Mouse (Mus musculus) thymus, postnatal 0 days (tissue): Measurements from ENCODE around the gene Tas2r144. TPM values are rescaled to one million over a fixed set of nuclear protein-coding genes. Genes with fewer than 3 reads are reported as not detected.

Experiments
- DNase-seq: peaks from one replicate; pipeline ENCODE4 v3.0.0-alpha.2; 2015; ENCODE audit warnings: low spot score
- polyA plus RNA-seq: library from polyadenylated mRNA; unstranded; fragments of >200 nt; fragmentation: Nextera tagmentation; extraction: Ambion mirVana; gene quantifications from 2 replicates; pipeline ENCODE4 v1.2.1, GENCODE M21; 2015

Tas2r144 gene
- polyA plus RNA-seq, 1 experiment from 2014 or later = not detected

DNA sequence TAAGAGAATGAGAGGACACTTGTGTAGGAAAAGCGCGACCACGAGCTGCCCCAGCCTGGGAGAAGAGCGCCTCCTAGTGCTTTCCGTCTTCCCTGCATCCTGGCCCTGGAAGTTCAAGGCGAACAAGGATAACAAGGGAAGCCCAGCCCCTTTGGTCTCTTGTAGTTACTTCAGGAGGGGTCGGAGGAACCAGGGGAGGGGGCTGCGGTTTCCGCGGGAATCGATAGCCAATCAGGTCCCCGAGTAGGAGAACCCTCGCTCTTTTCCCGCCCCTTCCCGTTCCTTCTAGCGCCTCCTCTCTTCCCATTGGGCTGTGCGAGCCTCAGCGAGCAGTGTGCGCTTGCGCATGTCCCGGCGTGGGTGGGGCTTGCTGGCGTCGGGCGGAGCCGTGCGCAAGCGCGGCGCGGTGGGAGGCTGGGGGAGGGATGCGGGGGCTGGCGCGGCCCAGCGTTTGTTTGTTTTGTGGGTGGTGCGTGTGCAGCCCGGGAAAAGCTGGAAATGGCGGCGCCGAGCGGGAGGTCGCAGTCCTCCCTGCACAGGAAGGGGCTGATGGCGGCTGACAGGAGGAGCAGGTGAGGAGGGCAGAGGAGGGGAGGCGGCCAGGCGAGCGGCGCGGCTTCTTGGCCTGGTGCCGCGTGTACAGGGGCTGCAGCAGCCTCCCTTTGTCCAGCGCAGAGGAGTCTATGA lies 49.6 kb downstream of the Tas2r144 start, which contains the start of gene Casp2:
Gene Casp2 (plus strand): TSS at position 360 of the 687 bp plus-strand sequence.
- peak; percentile 98 for DNase-seq

Other genes starting within 250 kb of the Tas2r144 start
- not detected in 2 replicates for gene Sval3, start 247.2 kb upstream of the Tas2r144 start, polyA plus RNA-seq
- gene Sva, start 176.9 kb upstream of the Tas2r144 start, polyA plus RNA-seq = not detected in 2 replicates
- not detected in 2 replicates for gene Tas2r139, start 74.4 kb upstream of the Tas2r144 start, polyA plus RNA-seq
- 7.5 and 10.0 TPM in 2 replicates for gene Gstk1, start 30.6 kb downstream of the Tas2r144 start, polyA plus RNA-seq
- 0.43 and 0.54 TPM in 2 replicates for gene Tmem139, start 46.6 kb downstream of the Tas2r144 start, polyA plus RNA-seq
- gene Casp2, start 49.7 kb downstream of the Tas2r144 start, polyA plus RNA-seq = 72.7 and 74.5 TPM in 2 replicates
- gene Clcn1, start 71.4 kb downstream of the Tas2r144 start, polyA plus RNA-seq = 0.10 and 0.26 TPM in 2 replicates
- 0.07 TPM in 1 of 2 replicates, not detected in the other for gene Fam131b, start 109.3 kb downstream of the Tas2r144 start, polyA plus RNA-seq
- 60.7 and 64.4 TPM in 2 replicates for gene Zyx, start 134.3 kb downstream of the Tas2r144 start, polyA plus RNA-seq
- 4.0 and 4.3 TPM in 2 replicates for gene Epha1, start 157.9 kb downstream of the Tas2r144 start, polyA plus RNA-seq
- gene Tas2r143, start 184.9 kb downstream of the Tas2r144 start, polyA plus RNA-seq = not detected in 2 replicates
- not detected in 2 replicates for gene Tas2r135, start 190.1 kb downstream of the Tas2r144 start, polyA plus RNA-seq
- gene Tas2r126, start 219.2 kb downstream of the Tas2r144 start, polyA plus RNA-seq = not detected in 2 replicates
- not detected in 2 replicates for gene Olfr458, start 249.9 kb downstream of the Tas2r144 start, polyA plus RNA-seq